Mouse (Mus musculus) liver, embryonic 13.5 days (tissue): ENCODE results near the gene Fyb2. TPM values are rescaled to one million over a fixed set of nuclear protein-coding genes. Genes with fewer than 3 reads are reported as not detected.

Experiments
- ATAC-seq: fragments of 200-750 bp; cut with Nextera tagmentation; 2 replicates; pipeline ENCODE4 v1.8.0; 2017; ENCODE audit warnings: low read depth, mild to moderate bottlenecking, moderate number of reproducible peaks, moderate library complexity
- DNase-seq: peaks from one replicate; pipeline ENCODE4 v3.0.0; 2022
- H3K27ac ChIP-seq: fragments of 300-500 bp; sonication (generic); 2 replicates; pipeline ENCODE4 v1.5.1; 2015; ENCODE audit warnings: moderate library complexity, mild to moderate bottlenecking, inconsistent platforms
- H3K27me3 ChIP-seq: fragments of 300-500 bp; sonication (generic); 2 replicates; pipeline ENCODE4 v1.6.1; 2015; ENCODE audit warnings: mild to moderate bottlenecking, inconsistent platforms
- H3K36me3 ChIP-seq: fragments of 300-500 bp; sonication (generic); 2 replicates; pipeline ENCODE4 v1.6.1; 2015; ENCODE audit warnings: mild to moderate bottlenecking, inconsistent platforms
- H3K4me1 ChIP-seq: fragments of 300-500 bp; sonication (generic); replicated peaks from 2 replicates; pipeline ENCODE4 v1.6.1; 2015; ENCODE audit warnings: inconsistent platforms
- H3K4me2 ChIP-seq: fragments of 300-500 bp; sonication (generic); 2 replicates; pipeline ENCODE4 v1.6.1; 2015; ENCODE audit warnings: inconsistent platforms, mild to moderate bottlenecking, moderate library complexity
- H3K4me3 ChIP-seq: fragments of 300-500 bp; sonication (generic); replicated peaks from 2 replicates; pipeline ENCODE4 v1.5.1; 2015; ENCODE audit warnings: mild to moderate bottlenecking, inconsistent platforms
- H3K9ac ChIP-seq: fragments of 300-500 bp; sonication (generic); 2 replicates; pipeline ENCODE4 v1.6.1; 2015; ENCODE audit warnings: mild to moderate bottlenecking, inconsistent platforms
- H3K9me3 ChIP-seq: fragments of 300-500 bp; sonication (generic); replicated peaks from 2 replicates; pipeline ENCODE4 v1.6.1; 2016; ENCODE audit warnings: inconsistent platforms
- WGBS: fragments of 180-500 bp; shearing (Covaris S2); methylation state at CpG from one replicate; pipeline ENCODE4 v1.1.7; 2015; ENCODE audit not compliant: insufficient replicate concordance; 5-methylcytosine and 5-hydroxymethylcytosine counted together
- polyA plus RNA-seq: library from polyadenylated mRNA; unstranded; fragments of >200 nt; fragmentation: Nextera tagmentation; extraction: Ambion mirVana; gene quantifications from 2 replicates; pipeline ENCODE4 v1.2.1, GENCODE M21; 2015

The Fyb2 gene
- polyA plus RNA-seq, 1 experiment from 2014 or later, result 0.07 TPM

- Histone ChIP-seq H3K27ac (no peak overlapping the region), H3K27me3 (no peaks in the 10 kb centered on the region), H3K9me3 (no peaks in the 10 kb centered on the region), H3K4me1 (no peaks in the 10 kb centered on the region), H3K4me3 (no peak overlapping the region), H3K4me2 (no peak overlapping the region), H3K9ac (no peak overlapping the region), H3K36me3 (no peaks in the 10 kb centered on the region)
- DNase-seq (no peak), ATAC-seq (no peak)
- 54% methylated on average over 2 of the region's 2 CpGs for WGBS
Measured at GRCm38 (mm10) chr4:104902836-104903235, 10.4 kb upstream of the Fyb2 start.

- H3K9ac ChIP-seq, result no peak overlapping the region
- WGBS, result 74% methylated on average over 6 of the region's 6 CpGs
- DNase-seq, result no peak
- no peaks in the 10 kb centered on the region for H3K36me3 ChIP-seq
- H3K27me3 ChIP-seq, result no peaks in the 10 kb centered on the region
- no peak for ATAC-seq
- H3K27ac ChIP-seq, result no peak overlapping the region
- no peak overlapping the region for H3K4me3 ChIP-seq
- H3K4me1 ChIP-seq, result no peaks in the 10 kb centered on the region
- no peak overlapping the region for H3K4me2 ChIP-seq
- H3K9me3 ChIP-seq, result no peaks in the 10 kb centered on the region
Measured at GRCm38 (mm10) chr4:104905049-104905448, 8.2 kb upstream of the Fyb2 start.

GRCm38 (mm10) chr4:104911685-104912084 lies 1.6 kb upstream of the Fyb2 start:
- no peak overlapping the region for H3K4me2 ChIP-seq
- WGBS, result 20% methylated on average over 7 of the region's 7 CpGs
- no peak overlapping the region for H3K27ac ChIP-seq
- H3K27me3 ChIP-seq, result no peaks in the 10 kb centered on the region
- no peaks in the 10 kb centered on the region for H3K4me1 ChIP-seq
- ATAC-seq (no peak), DNase-seq (peak; percentile 17)
- no peaks in the 10 kb centered on the region for H3K9me3 ChIP-seq
- no peaks in the 10 kb centered on the region for H3K36me3 ChIP-seq
- H3K4me3 ChIP-seq, result no peak overlapping the region
- no peak overlapping the region for H3K9ac ChIP-seq

GRCm38 (mm10) chr4:104914711-104915247 lies 1.5 kb downstream of the Fyb2 start:
- Histone ChIP-seq H3K36me3 (no peaks in the 10 kb centered on the region), H3K4me3 (no peak overlapping the region), H3K4me2 (no peak overlapping the region), H3K9me3 (no peaks in the 10 kb centered on the region), H3K27ac (no peak overlapping the region), H3K4me1 (no peaks in the 10 kb centered on the region), H3K27me3 (no peaks in the 10 kb centered on the region), H3K9ac (no peak overlapping the region)
- 49% methylated on average over 6 of the region's 6 CpGs for WGBS
- ATAC-seq (no peak), DNase-seq (no peak)

- Histone ChIP-seq H3K27me3 (no peaks in the 10 kb centered on the region), H3K27ac (no peak overlapping the region), H3K4me1 (no peaks in the 10 kb centered on the region), H3K4me3 (no peak overlapping the region), H3K36me3 (no peaks in the 10 kb centered on the region), H3K9ac (no peak overlapping the region), H3K4me2 (no peak overlapping the region), H3K9me3 (no peaks in the 10 kb centered on the region)
- ATAC-seq (no peak), DNase-seq (no peak)
- 70% methylated on average over 6 of the region's 6 CpGs for WGBS
Measured at GRCm38 (mm10) chr4:104918017-104918416, 4.8 kb downstream of the Fyb2 start.

- WGBS, result 63% methylated on average over 5 of the region's 5 CpGs
- Histone ChIP-seq H3K4me2 (no peak overlapping the region), H3K9ac (no peak overlapping the region), H3K27me3 (no peaks in the 10 kb centered on the region), H3K36me3 (no peaks in the 10 kb centered on the region), H3K27ac (no peak overlapping the region), H3K4me1 (no peaks in the 10 kb centered on the region), H3K4me3 (no peak overlapping the region), H3K9me3 (no peaks in the 10 kb centered on the region)
- ATAC-seq, result no peak
- no peak for DNase-seq
Measured at GRCm38 (mm10) chr4:104925383-104925782, 12.1 kb downstream of the Fyb2 start.

GRCm38 (mm10) chr4:104929165-104929564 lies 15.9 kb downstream of the Fyb2 start:
- no peaks in the 10 kb centered on the region for H3K4me1 ChIP-seq
- H3K4me3 ChIP-seq, result no peak overlapping the region
- WGBS, result 64% methylated on average over 7 of the region's 7 CpGs

GRCm38 (mm10) chr4:104933620-104934019 lies 20.4 kb downstream of the Fyb2 start:
- H3K36me3 ChIP-seq, result no peaks in the 10 kb centered on the region
- no peaks in the 10 kb centered on the region for H3K9me3 ChIP-seq
- H3K9ac ChIP-seq, result no peak overlapping the region
- DNase-seq (no peak), ATAC-seq (no peak)
- H3K4me2 ChIP-seq, result no peak overlapping the region
- H3K27me3 ChIP-seq, result no peaks in the 10 kb centered on the region
- H3K4me1 ChIP-seq, result no peaks in the 10 kb centered on the region
- H3K27ac ChIP-seq, result no peak overlapping the region
- no peak overlapping the region for H3K4me3 ChIP-seq

More at GRCm38 (mm10) chr4:104929165-104929564, 15.9 kb downstream of the Fyb2 start:
- ATAC-seq (no peak), DNase-seq (no peak)
- Histone ChIP-seq H3K9me3 (no peaks in the 10 kb centered on the region), H3K27me3 (no peaks in the 10 kb centered on the region), H3K27ac (no peak overlapping the region), H3K36me3 (no peaks in the 10 kb centered on the region), H3K9ac (no peak overlapping the region), H3K4me2 (no peak overlapping the region)

GRCm38 (mm10) chr4:104934997-104935396 lies 21.7 kb downstream of the Fyb2 start:
- WGBS, result 36% methylated on average over 3 of the region's 3 CpGs
- no peak overlapping the region for H3K4me3 ChIP-seq

GRCm38 (mm10) chr4:104935436-104935835 lies 22.2 kb downstream of the Fyb2 start:
- no peaks in the 10 kb centered on the region for H3K9me3 ChIP-seq
- H3K9ac ChIP-seq, result no peak overlapping the region
- H3K4me3 ChIP-seq, result no peak overlapping the region
- ATAC-seq, result no peak
- H3K4me2 ChIP-seq, result no peak overlapping the region
- H3K4me1 ChIP-seq, result no peaks in the 10 kb centered on the region
- H3K36me3 ChIP-seq, result no peaks in the 10 kb centered on the region
- no peaks in the 10 kb centered on the region for H3K27me3 ChIP-seq
- WGBS, result 60% methylated on average over 3 of the region's 3 CpGs
- no peak for DNase-seq
- H3K27ac ChIP-seq, result no peak overlapping the region

More at GRCm38 (mm10) chr4:104934997-104935396, 21.7 kb downstream of the Fyb2 start:
- H3K27ac ChIP-seq, result no peak overlapping the region
- H3K27me3 ChIP-seq, result no peaks in the 10 kb centered on the region
- no peak for DNase-seq
- no peaks in the 10 kb centered on the region for H3K36me3 ChIP-seq
- ATAC-seq, result no peak
- no peak overlapping the region for H3K4me2 ChIP-seq
- H3K9ac ChIP-seq, result no peak overlapping the region
- H3K9me3 ChIP-seq, result no peaks in the 10 kb centered on the region
- H3K4me1 ChIP-seq, result no peaks in the 10 kb centered on the region

GRCm38 (mm10) chr4:104936011-104936410 lies 22.8 kb downstream of the Fyb2 start:
- no peak for DNase-seq
- no peak overlapping the region for H3K4me2 ChIP-seq
- H3K36me3 ChIP-seq, result no peaks in the 10 kb centered on the region
- H3K4me3 ChIP-seq, result no peak overlapping the region
- no peak for ATAC-seq
- no peaks in the 10 kb centered on the region for H3K9me3 ChIP-seq
- WGBS, result 59% methylated on average over 9 of the region's 9 CpGs
- no peak overlapping the region for H3K27ac ChIP-seq
- H3K27me3 ChIP-seq, result no peaks in the 10 kb centered on the region
- no peak overlapping the region for H3K9ac ChIP-seq
- H3K4me1 ChIP-seq, result no peaks in the 10 kb centered on the region

- no peaks in the 10 kb centered on the region for H3K36me3 ChIP-seq
- WGBS, result 19% methylated on average over 6 of the region's 6 CpGs
- H3K9me3 ChIP-seq, result no peaks in the 10 kb centered on the region
- H3K9ac ChIP-seq, result no peak overlapping the region
- DNase-seq (no peak), ATAC-seq (no peak)
- no peak overlapping the region for H3K4me3 ChIP-seq
- no peak overlapping the region for H3K4me2 ChIP-seq
- H3K27me3 ChIP-seq, result no peaks in the 10 kb centered on the region
- no peaks in the 10 kb centered on the region for H3K4me1 ChIP-seq
- no peak overlapping the region for H3K27ac ChIP-seq
Measured at GRCm38 (mm10) chr4:104939535-104939934, 26.3 kb downstream of the Fyb2 start.
